Mouse (Mus musculus): ENCODE data around the gene Golph3l. TPM values are rescaled to one million over a fixed set of nuclear protein-coding genes. Genes with fewer than 3 reads are reported as not detected.
A peak's percentile ranks its signal among the peaks of the same experiment; 100 is the strongest.
"Not testable (repeated sequence)": the region's sequence is repeated elsewhere in the genome, so short reads cannot be mapped to it uniquely, and the experiment has no call there.

The Golph3l gene
- 40.7 and 43.5 TPM in 2 replicates for polyA plus RNA-seq (2014; fragmentation: Nextera tagmentation; extraction: Ambion mirVana)

DNA sequence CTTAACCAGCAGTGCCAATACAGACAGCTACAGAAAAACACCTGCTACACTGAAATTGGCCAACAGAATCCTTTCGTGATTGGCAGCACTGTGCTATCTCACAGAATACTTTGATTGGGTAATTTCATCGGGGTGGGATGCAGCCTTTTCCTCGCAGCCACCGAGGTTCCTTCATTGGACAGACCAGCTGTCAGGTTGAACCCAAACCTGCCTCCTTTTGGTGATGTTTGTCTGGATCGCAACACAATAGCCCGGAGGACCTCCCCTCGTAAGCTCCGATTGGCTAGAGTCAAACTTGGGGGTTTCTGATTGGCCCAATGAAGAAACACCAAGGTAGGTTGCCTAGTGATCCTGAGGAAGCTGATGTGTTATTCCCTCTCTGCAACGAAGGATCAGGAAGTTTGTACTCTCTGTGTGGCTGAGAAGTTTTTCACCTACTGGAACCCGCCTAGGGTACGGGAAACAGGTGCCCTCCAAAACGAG, at the start of gene Golph3l:
TSS of gene Golph3l (plus strand) at position 331 of the 483 bp plus-strand sequence.
- DNase-seq (ENCODE audit: low spot score) (peak; percentile 99), ATAC-seq (peak; percentile 100)
- peak within 1 kb of the TSS; percentile 75 for H3K4me3 ChIP-seq (ENCODE audit: low read depth, low read length)
- peak within 1 kb of the TSS; percentile 66; the same call in 1 of the 2 replicates for H3K27ac ChIP-seq (ENCODE audit: low read depth, low read length)
- H3K27me3 ChIP-seq (replicated peaks; ENCODE audit: control insufficient read depth, insufficient read depth, low read length) = no peaks in the 10 kb centered on the region
- peak within 1 kb of the TSS; percentile 71 for H3K4me2 ChIP-seq (ENCODE audit: low read length)
- 0 out of 2 replicates have a peak, but pooled peaks cover 2% of the 10 kb centered on the region for H3K4me1 ChIP-seq (ENCODE audit: control insufficient read depth, insufficient read depth, low read length)
- peaks cover 16% of the 10 kb centered on the region for H3K36me3 ChIP-seq (ENCODE audit: control insufficient read depth, insufficient read depth, low read length)
- H3K9me3 ChIP-seq (replicated peaks; ENCODE audit: control insufficient read depth, low read length) = no peaks in the 10 kb centered on the region
- H3K9ac ChIP-seq (ENCODE audit: low read length) = peak within 1 kb of the TSS; percentile 67
- under 1% methylated on average over 12 of the region's 12 CpGs for WGBS

- H3K4me3 ChIP-seq (ENCODE audit: low read depth, low read length) = no peak overlapping the region
- DNase-seq (ENCODE audit: low spot score) (no peak), ATAC-seq (no peak)
- H3K9me3 ChIP-seq (replicated peaks; ENCODE audit: control insufficient read depth, low read length) = no peaks in the 10 kb centered on the region
- no peaks in the 10 kb centered on the region for H3K27me3 ChIP-seq (replicated peaks; ENCODE audit: control insufficient read depth, insufficient read depth, low read length)
- no peaks in the 10 kb centered on the region for H3K4me1 ChIP-seq (ENCODE audit: control insufficient read depth, insufficient read depth, low read length)
- no peaks in the 10 kb centered on the region for H3K36me3 ChIP-seq (ENCODE audit: control insufficient read depth, insufficient read depth, low read length)
- WGBS = 95% methylated on average over 10 of the region's 10 CpGs
- H3K9ac ChIP-seq (ENCODE audit: low read length) = no peak overlapping the region
- H3K4me2 ChIP-seq (ENCODE audit: low read length) = no peak overlapping the region
- H3K27ac ChIP-seq (ENCODE audit: low read depth, low read length) = no peak overlapping the region
Observed at GRCm38 (mm10) chr3:95538936-95539335, 49.8 kb upstream of the Golph3l start.

GRCm38 (mm10) chr3:95539837-95540236, 48.9 kb upstream of the Golph3l start:
- no peaks in the 10 kb centered on the region for H3K9me3 ChIP-seq (replicated peaks; ENCODE audit: control insufficient read depth, low read length)
- DNase-seq (ENCODE audit: low spot score) = no peak
- ATAC-seq = no peak
- no peaks in the 10 kb centered on the region for H3K36me3 ChIP-seq (ENCODE audit: control insufficient read depth, insufficient read depth, low read length)
- H3K27ac ChIP-seq (ENCODE audit: low read depth, low read length) = no peak overlapping the region
- H3K9ac ChIP-seq (ENCODE audit: low read length) = no peak overlapping the region
- WGBS = 96% methylated on average over 4 of the region's 4 CpGs
- no peaks in the 10 kb centered on the region for H3K27me3 ChIP-seq (replicated peaks; ENCODE audit: control insufficient read depth, insufficient read depth, low read length)
- no peak overlapping the region for H3K4me3 ChIP-seq (ENCODE audit: low read depth, low read length)
- no peaks in the 10 kb centered on the region for H3K4me1 ChIP-seq (ENCODE audit: control insufficient read depth, insufficient read depth, low read length)
- H3K4me2 ChIP-seq (ENCODE audit: low read length) = no peak overlapping the region

DNA sequence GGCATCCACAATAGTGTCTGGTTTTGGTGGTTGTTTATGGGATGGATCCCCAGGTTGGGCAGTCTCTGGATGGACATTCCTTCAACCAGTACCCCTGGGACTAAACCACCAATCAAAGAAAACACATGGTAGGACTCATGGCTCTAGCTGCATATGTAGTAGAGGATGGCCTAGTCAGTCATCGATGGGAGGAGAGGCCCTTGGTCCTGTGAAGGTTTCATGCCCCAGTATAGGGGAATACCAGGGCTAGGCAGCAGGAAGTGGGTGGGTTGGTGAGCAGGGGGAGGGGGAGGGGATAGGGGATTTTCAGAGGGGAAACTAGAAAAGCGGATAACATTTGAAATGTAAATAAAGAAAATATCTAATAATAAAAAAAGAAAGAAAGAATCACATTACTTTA, 47.5 kb upstream of the Golph3l start:
- H3K36me3 ChIP-seq (ENCODE audit: control insufficient read depth, insufficient read depth, low read length); H3K4me1 ChIP-seq (ENCODE audit: control insufficient read depth, insufficient read depth, low read length); H3K4me3 ChIP-seq (ENCODE audit: low read depth, low read length); H3K4me2 ChIP-seq (ENCODE audit: low read length); H3K27ac ChIP-seq (ENCODE audit: low read depth, low read length); H3K27me3 ChIP-seq (replicated peaks; ENCODE audit: control insufficient read depth, insufficient read depth, low read length); H3K9ac ChIP-seq (ENCODE audit: low read length); DNase-seq (ENCODE audit: low spot score); H3K9me3 ChIP-seq (replicated peaks; ENCODE audit: control insufficient read depth, low read length); ATAC-seq: not testable (repeated sequence)
- 91% methylated on average over 2 of the region's 2 CpGs for WGBS

DNA sequence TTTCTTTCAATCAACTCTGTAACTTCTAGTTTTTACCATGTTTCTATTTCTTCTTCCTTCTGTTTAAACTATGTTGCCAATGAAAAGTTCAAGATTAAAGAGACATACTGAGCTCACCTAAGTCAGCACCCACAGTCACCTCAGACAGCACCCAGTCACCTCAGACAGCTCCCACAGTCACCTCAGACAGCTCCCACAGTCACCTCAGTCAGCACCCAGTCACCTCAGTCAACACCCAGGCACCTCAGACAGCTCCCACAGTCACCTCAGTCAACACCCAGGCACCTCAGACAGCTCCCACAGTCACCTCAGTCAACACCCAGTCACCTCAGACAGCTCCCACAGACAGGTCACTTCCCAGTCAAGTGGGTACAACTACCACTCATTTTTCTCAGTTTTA, 46.6 kb upstream of the Golph3l start:
- no peak overlapping the region for H3K4me2 ChIP-seq (ENCODE audit: low read length)
- DNase-seq (ENCODE audit: low spot score) = no peak

DNA sequence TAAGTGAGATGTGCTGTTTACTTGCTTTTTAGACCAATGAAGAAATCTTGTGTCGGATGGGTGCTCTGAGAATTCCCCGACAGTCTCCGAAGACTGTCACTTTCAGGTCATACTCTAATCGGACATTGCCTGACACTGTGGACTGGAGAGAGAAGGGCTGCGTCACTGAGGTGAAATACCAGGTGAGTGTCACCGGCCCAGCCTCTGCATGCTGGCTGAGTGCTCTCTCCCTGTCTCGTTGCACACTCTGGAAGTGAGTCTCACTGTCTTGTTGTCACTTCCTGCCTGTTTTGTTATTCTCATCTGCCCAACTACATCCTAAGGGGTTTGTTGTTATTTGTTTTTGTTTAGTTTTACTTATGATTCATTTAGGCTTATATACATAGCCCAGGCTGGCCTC, 45.8 kb upstream of the Golph3l start:
- ATAC-seq = no peak
- H3K4me1 ChIP-seq (ENCODE audit: control insufficient read depth, insufficient read depth, low read length) = no peaks in the 10 kb centered on the region
- WGBS = 69% methylated on average over 7 of the region's 7 CpGs
- no peak overlapping the region for H3K4me3 ChIP-seq (ENCODE audit: low read depth, low read length)
- no peak overlapping the region for H3K27ac ChIP-seq (ENCODE audit: low read depth, low read length)
- no peaks in the 10 kb centered on the region for H3K27me3 ChIP-seq (replicated peaks; ENCODE audit: control insufficient read depth, insufficient read depth, low read length)
- H3K9me3 ChIP-seq (replicated peaks; ENCODE audit: control insufficient read depth, low read length) = no peaks in the 10 kb centered on the region
- no peak overlapping the region for H3K9ac ChIP-seq (ENCODE audit: low read length)
- no peak for DNase-seq (ENCODE audit: low spot score)
- no peaks in the 10 kb centered on the region for H3K36me3 ChIP-seq (ENCODE audit: control insufficient read depth, insufficient read depth, low read length)
- no peak overlapping the region for H3K4me2 ChIP-seq (ENCODE audit: low read length)

More for the DNA sequence above, 46.6 kb upstream of the Golph3l start:
- Histone ChIP-seq H3K4me1 (ENCODE audit: control insufficient read depth, insufficient read depth, low read length) (no peaks in the 10 kb centered on the region), H3K9ac (ENCODE audit: low read length) (no peak overlapping the region), H3K36me3 (ENCODE audit: control insufficient read depth, insufficient read depth, low read length) (no peaks in the 10 kb centered on the region), H3K27me3 (replicated peaks; ENCODE audit: control insufficient read depth, insufficient read depth, low read length) (no peaks in the 10 kb centered on the region), H3K9me3 (replicated peaks; ENCODE audit: control insufficient read depth, low read length) (no peaks in the 10 kb centered on the region), H3K27ac (ENCODE audit: low read depth, low read length) (no peak overlapping the region), H3K4me3 (ENCODE audit: low read depth, low read length) (no peak overlapping the region)
- ATAC-seq = no peak

GRCm38 (mm10) chr3:95550176-95550575, 38.6 kb upstream of the Golph3l start:
- no peak overlapping the region for H3K4me3 ChIP-seq (ENCODE audit: low read depth, low read length)
- no peaks in the 10 kb centered on the region for H3K27me3 ChIP-seq (replicated peaks; ENCODE audit: control insufficient read depth, insufficient read depth, low read length)
- H3K4me2 ChIP-seq (ENCODE audit: low read length) = no peak overlapping the region
- WGBS = 57% methylated on average over 1 of the region's 1 CpGs
- no peak overlapping the region for H3K9ac ChIP-seq (ENCODE audit: low read length)
- H3K9me3 ChIP-seq (replicated peaks; ENCODE audit: control insufficient read depth, low read length) = no peaks in the 10 kb centered on the region
- H3K27ac ChIP-seq (ENCODE audit: low read depth, low read length) = no peak overlapping the region
- ATAC-seq = no peak
- H3K36me3 ChIP-seq (ENCODE audit: control insufficient read depth, insufficient read depth, low read length) = no peaks in the 10 kb centered on the region
- no peaks in the 10 kb centered on the region for H3K4me1 ChIP-seq (ENCODE audit: control insufficient read depth, insufficient read depth, low read length)
- no peak for DNase-seq (ENCODE audit: low spot score)

GRCm38 (mm10) chr3:95553986-95554385, 34.7 kb upstream of the Golph3l start:
- DNase-seq (ENCODE audit: low spot score) = no peak
- no peak overlapping the region for H3K4me3 ChIP-seq (ENCODE audit: low read depth, low read length)
- H3K36me3 ChIP-seq (ENCODE audit: control insufficient read depth, insufficient read depth, low read length) = no peaks in the 10 kb centered on the region
- no peak for ATAC-seq
- 72% methylated on average over 3 of the region's 3 CpGs for WGBS
- H3K9me3 ChIP-seq (replicated peaks; ENCODE audit: control insufficient read depth, low read length) = no peaks in the 10 kb centered on the region
- H3K27me3 ChIP-seq (replicated peaks; ENCODE audit: control insufficient read depth, insufficient read depth, low read length) = no peaks in the 10 kb centered on the region
- no peak overlapping the region for H3K9ac ChIP-seq (ENCODE audit: low read length)
- H3K4me1 ChIP-seq (ENCODE audit: control insufficient read depth, insufficient read depth, low read length) = no peaks in the 10 kb centered on the region
- H3K27ac ChIP-seq (ENCODE audit: low read depth, low read length) = no peak overlapping the region
- no peak overlapping the region for H3K4me2 ChIP-seq (ENCODE audit: low read length)

GRCm38 (mm10) chr3:95559437-95559836, 29.3 kb upstream of the Golph3l start, which contains the start of gene Hormad1:
TSS of gene Hormad1 (plus strand) at chr3:95559677.
- H3K4me1 ChIP-seq (ENCODE audit: control insufficient read depth, insufficient read depth, low read length) = no peaks in the 10 kb centered on the region
- H3K36me3 ChIP-seq (ENCODE audit: control insufficient read depth, insufficient read depth, low read length) = no peaks in the 10 kb centered on the region
- ATAC-seq = no peak
- DNase-seq (ENCODE audit: low spot score) = no peak
- H3K9ac ChIP-seq (ENCODE audit: low read length) = no peak within 1 kb of the TSS
- H3K27ac ChIP-seq (ENCODE audit: low read depth, low read length) = no peak within 1 kb of the TSS
- WGBS = 93% methylated on average over 27 of the region's 27 CpGs
- H3K27me3 ChIP-seq (replicated peaks; ENCODE audit: control insufficient read depth, insufficient read depth, low read length) = no peaks in the 10 kb centered on the region
- H3K4me3 ChIP-seq (ENCODE audit: low read depth, low read length) = no peak within 1 kb of the TSS
- no peaks in the 10 kb centered on the region for H3K9me3 ChIP-seq (replicated peaks; ENCODE audit: control insufficient read depth, low read length)
- H3K4me2 ChIP-seq (ENCODE audit: low read length) = no peak within 1 kb of the TSS

Data from forebrain, embryonic 14.5 days (tissue).